Mouse (Mus musculus): ENCODE results near the gene Arl8b.

Gene Arl8b

DNA sequence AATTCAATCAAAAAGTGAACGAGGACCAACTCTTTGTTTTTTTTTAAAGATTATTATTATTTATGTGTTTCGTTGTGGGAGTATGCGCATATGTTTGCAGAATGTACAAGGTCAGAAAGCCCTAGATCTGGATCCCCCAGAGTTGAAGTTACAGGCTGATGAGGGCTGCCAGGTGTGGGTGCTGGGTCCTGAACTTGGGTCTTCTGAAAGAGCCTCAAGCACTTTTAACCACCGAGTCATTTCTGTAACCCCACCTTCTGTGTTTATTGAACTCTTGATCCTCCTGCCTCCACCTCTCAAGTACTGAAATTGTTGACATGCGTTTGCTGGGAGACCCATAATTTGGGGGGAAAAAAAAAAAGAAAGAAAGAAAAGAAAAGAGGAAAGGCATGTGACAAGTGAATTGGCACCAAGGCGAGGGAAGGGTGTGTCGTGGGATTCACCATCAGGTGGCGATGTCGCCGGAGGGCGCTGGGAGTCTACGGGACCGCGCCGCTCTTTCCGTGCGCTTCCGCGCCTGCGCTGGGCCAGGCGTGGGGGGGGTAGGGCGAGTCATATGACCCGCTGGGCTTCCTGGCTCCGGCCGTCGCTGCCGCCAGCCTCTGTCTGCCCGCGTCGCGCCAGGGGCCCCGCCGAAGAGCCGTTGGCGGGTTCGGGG lies at the start of gene Arl8b:
Gene Arl8b, plus strand, starts transcription at position 574 of the 658 bp plus-strand sequence.
- DNase-seq: peak; percentile 94

DNA sequence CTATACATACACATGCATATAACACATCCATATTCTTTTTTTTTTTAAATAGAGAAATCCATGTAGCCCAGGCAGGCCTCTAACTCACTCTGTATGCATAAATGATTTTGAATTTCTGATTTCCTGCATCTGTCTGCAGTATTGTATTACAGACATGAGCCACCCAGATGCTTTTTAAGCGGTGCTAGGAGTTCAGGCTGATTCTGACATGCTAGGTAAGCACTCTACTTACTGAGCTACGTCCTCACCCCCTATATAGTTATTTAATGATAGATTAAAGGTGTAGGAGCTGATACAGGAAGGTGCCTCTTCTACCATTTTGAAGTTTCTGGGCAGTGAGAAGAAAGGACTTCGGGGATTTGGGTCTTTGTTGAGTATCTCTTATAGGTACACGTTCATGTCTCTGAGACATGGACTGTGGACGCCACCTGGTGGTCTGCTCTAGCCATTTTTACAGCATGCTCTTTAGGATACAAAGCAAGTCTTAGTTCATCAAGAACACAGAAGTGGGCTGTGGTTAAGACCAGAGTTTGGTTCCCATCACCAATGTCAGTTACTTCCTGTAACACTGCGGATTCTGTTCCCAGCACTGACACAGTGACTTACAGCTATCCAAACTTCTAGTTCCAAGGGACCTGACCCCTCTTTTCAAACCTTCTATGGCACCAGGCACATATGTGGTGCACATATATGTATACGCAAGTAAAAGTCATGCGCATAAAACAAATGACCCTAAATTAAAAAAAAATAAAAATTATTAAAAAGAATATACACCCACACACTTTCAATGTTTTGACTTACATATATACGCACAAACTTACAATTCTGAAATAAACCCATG lies 46.8 kb upstream of the Arl8b start:
- DNase-seq: peak; percentile 46

DNA sequence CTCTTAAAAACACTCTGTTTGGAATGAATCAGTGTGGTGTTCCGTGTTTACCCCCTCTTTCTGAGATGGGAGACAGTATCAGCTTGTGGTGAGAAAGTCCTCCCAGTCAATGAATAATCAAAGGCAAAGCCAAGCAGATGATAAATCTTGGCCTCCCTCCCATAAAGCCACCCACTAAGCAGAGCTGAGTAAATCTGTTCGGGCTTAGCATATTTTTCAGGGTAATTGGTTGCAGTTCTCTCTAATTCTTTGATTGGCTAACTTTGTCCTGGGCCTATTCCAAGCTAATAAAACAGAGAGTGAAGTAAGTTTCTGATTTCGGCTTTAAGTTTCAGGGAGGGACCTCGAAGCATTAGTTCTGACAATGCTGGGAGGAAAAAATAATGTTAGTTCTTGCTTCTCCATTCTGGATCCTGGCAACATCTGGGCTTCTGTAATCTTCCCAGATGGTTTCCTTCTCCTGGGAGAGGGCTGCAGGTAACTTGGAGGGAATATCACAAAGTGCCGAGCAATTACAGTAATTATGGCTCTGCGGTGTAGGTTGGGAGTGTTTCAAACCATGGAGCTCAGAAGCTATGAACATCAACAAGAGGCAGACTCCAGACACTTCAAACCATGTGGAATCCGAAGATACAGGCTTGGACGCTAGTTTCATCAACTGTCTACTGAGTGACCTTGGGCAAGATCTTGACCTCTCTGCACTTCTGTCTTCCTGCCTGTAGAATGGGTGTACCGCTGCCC lies 44.3 kb upstream of the Arl8b start:
- no peak for DNase-seq

DNA sequence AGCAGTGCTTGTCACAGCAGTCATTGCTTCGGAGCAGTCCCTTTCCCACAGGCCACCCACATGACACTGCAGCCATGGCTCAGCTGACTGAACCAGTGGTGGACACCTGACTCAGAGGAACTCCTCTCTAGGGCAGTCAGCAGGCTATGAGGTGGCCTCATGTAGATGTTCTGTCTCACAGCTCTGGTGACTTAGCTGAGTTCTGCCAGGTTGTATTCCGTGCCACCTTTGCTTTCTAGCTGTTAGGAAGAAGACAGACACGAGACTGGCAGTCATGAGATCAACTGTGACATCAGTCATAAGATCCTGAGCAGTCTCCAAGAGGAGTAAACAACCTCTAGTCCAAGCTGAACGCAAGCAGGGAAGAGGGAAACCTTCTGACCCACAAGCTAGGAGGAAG lies 42.3 kb upstream of the Arl8b start:
- DNase-seq: no peak

DNA sequence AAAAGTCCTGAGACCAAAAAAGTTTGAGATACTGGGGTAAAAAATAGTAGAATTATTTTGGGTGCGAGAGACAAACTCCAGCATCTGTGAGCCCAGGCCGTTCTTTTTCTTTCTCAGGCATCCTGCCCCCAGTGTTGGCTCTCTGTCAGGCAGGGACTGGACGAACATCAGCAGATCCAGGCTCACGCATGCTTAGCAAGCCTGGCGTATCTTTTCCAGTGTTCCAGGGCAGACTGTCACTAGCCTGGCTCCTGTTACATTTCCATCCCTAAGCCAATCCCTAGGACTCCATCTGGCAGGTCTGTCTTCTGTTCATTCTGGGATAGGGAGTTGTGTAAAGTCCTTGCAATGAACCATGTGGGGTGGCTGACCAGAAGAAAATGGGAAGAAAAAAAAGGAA lies 39.2 kb upstream of the Arl8b start:
- no peak for DNase-seq

DNA sequence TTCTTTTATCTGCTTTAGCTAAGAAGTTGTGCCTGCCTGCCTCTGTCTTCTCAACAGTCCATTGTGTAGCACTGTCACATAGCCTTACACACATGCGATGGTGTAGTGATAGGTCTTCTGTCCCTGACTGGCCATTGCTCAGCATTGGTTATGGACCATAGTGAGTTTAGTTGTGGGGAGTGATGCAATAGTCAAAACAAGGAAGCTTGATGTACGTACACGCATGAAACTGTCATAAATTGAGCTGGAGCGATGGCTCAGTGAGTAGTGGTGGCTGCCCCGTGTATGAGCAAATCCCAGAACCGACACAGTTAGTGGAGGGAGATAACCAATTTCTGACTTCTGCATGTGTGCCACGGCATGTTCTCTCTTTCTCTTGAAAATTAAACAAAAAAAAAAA lies 31.6 kb upstream of the Arl8b start:
- DNase-seq: no peak

DNA sequence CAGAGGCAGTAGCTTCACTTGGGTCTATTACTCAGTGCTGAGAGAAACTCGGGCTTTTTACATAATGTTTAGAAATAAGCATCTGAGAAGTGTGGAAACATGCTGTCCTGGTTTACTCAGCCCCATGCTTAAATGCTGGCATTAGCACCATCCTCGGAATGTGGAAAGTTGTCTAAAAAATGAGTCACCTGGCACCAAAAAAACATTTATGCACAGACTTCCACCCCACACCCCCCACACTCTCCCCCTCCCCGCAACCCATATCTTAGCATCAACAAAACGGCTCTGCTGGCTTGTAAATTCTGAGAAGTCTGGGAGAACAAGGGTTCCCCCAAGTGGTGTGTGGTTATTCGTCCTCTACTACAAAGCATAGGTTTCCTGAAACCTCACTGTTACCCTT lies 30.5 kb upstream of the Arl8b start:
- DNase-seq: no peak

DNA sequence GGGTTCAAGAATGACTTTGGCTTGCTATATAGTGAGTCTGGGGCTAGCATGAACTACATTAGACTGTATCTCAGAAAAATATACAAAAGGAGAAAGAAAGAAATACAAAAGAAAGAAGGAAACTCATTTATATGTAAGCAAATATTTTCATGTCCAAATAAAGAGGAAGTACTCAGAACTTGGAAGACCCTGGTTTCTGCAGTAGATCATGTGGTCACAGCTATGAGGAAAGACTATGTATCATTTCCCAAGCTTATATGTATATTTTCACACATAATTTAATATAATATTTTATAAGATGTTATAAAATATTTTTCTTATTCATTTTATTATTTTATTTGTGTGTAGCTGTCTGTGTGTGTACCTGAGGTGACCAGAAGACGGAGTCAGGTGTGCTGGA lies 29.4 kb upstream of the Arl8b start:
- DNase-seq: no peak

DNA sequence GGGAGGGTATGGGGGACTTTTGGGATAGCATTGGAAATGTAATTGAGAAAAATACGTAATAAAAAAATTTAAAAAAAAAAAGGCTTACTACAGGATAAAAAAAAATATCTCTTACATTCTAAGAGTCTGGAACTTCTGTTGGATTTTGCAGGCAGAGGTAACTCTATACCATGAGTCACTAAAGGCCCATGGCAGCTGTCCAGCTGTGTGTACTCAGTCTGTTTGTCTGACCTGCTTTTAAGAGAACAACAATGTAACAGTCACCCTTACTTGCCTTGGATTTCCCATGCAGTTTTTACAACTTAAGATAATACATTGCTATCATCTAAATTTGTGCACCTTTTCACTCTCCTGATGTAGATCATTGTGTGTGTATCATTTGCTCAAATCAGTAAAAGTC lies 28.5 kb upstream of the Arl8b start:
- DNase-seq: no peak

DNA sequence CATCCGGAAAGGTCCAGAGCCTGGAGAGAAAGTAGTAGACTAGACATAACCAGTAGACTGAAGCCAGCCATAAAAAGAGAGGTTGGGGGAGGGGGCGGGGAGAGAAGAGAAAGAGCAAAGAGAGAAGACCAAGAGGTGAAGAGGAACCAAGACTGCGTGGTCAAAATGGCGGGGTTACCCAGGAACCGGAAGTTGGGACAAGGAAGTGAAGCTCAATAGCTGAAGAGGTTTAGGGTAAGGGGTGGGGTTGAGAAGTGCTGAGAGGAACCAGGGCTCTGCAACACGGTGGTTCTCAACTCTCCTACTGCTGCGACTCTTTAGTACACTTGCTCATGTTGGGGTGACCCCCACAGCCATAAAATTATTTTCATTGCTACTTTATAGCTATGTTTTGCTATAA lies 27.0 kb upstream of the Arl8b start:
- no peak for DNase-seq

DNA sequence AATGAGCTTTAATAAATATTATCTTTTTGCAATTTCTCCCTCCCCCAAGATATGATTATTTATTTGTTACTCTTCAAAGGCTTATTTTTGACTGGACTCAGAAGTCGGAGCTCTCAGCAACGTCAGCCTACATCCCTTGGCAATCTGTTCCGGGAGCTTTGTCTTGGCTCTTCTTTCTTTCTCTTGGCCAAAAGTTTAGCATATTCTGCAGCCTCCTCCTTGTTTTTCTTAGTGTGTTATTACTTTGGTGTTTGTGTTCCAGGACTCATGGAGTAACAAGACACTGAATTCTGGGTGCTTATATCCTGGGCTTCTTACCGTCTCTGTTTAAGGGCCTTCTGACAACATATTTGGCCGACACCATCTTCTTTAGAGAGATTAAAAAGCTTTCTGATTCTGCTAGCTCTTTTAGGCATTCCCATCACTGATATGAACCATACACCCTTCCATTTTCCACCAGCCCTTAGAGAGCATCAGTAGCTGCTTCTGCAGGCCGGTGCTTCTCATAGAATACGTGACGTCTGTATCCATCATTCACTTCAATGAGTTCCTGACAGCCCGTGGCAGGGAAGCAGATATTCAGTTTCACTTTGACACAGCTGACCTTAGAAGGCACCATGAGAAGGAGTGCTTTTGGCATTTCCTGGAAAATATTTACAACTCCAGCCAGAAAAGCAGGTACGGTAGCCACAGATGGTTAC lies 23.8 kb upstream of the Arl8b start:
- no peak for DNase-seq

DNA sequence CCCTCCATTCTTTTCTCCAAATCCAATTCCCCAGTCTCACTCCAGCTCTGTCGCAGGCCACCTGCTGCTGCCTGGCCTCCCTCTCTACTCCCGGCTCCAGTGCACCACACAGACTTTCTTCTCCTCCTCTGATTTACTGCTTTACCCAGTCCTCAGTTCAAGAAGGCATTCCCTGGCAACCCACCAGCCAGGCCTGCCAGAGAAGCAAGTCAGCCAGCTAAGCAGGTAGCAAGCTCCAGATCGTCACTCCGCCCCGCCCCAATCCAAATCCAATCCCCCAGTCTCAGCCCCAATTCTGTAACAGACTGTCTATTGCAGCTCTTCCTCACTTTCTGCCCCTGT lies 23.2 kb upstream of the Arl8b start:
- DNase-seq: peak; percentile 48

DNA sequence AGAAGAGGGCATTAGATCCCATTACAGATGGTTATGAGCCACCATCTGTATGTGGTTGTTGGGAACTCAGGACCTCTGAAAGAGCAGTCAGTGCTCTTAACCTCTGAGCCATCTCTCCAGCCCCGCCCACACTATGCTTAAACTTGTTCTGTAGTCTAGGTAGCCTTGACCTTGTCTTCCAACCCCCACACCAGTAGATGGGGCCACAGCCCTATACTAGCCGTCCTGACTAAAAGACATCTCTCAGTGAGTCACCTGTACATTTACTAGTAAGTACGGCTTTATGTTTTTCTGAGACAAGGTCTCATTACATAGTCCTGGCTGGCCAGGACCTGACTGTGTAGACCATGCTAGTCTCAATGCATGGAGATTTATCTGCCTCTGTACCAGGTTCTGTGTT lies 12.0 kb upstream of the Arl8b start:
- no peak for DNase-seq

DNA sequence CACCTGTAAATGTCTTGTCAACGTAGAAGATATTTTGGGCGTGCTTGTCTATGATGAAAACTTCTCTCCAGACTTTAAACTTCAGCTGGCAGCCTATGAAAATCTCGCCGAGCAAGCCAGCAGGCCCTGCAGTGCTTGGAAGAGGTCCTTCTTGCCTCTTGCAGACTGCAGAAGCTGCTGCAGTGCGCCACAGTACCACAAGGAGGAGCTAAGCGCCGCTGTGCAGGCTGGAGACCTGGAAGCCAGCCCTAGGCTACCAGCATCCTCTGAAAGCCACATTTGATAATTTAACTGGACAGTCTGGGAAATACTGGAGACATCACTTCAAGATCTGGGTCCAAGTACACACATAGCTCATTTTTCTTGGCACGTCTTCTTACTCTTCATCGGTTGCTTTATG lies 10.0 kb upstream of the Arl8b start:
- peak; percentile 70 for DNase-seq

DNA sequence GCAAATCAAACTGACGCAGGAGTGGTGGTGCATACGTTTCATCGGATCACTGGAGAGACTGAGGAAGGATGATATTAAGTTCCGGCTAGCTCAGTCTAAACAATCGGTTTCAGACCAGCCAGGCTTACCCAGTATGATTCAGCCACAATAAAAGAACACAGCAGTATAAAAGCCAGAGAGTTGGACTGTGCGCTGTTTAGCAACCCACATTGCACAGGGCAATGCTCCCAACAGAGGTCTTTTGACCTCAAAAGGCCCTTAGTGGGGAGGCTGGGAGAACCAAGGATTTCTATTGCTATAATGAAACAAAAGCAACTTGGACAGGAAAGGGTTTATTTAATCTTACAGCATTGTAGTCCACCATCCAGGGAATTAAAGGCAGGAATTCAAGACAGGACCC lies 9.4 kb upstream of the Arl8b start:
- DNase-seq: no peak

DNA sequence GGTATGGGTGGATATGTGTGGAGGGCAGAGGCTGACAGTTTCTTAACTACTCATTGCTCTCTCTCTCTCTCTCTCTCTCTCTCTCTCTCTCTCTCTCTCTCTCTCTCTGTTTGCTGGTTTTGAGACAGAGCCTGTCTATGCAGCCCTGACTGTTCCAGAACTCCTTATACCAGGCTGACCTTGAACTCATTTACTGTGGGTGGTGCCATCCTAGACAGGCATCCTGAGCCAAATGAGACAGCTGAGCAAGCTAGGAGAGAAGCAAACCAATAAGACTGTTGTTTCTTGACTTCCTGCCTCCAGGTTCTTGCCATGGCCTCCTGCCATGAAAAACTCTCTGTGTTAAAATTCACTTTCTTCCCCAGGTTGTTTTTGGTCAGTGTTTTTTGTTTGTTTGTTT lies 6.6 kb upstream of the Arl8b start:
- DNase-seq: no peak

DNA sequence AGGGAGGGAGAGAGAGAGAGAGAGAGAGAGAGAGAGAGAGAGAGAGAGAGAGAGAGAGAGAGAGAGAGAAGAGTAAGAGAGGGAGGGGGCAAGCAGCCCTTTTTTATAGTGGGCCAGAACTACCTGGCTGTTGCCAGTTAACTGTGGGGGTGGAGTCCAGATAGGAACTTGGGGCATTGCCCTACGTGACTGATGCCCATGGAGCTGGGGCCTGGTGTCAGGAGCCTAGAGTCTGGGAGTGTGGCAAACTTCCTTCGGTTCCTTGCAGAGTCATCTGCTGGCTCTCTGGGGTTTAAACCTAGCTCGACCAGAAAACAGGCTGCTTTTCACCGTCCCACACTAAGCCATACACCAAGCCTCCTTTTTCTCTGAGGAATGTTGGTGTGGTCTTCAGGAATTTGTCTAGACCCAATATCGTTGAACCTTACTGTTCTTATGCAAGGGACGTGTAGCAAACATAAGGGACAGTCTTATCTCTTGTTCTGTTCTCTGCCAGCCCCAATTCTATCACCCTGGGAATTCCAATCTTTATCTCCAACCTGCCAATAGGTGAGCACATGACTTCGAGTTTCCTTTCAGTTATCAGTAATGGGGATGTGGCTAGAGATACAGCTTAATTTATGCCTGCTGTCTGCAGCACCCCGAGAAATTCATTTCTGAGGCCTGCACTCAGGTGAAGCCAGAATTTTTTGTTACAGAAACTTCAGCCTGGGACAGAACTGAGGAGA lies 5.2 kb upstream of the Arl8b start:
- DNase-seq: no peak

DNA sequence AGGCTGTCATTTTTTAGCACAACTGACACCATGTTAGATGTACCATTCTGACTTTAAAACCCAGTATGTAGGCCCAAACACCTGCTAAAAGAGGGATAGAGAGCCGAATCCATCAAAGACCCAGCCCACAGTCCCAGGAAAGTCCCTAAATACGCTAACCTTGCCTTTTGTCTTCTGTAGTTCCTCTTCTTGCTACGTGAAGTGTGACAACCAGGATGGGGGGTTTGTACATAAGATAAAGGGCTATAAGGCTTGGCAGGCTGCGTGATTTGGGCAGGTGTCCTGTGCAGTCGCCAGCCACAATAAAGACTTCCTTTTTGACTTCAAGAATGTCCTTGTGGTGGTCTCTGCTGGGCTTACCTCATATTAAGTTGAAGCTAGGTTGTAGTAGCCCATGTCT lies 4.5 kb upstream of the Arl8b start:
- DNase-seq: no peak

DNA sequence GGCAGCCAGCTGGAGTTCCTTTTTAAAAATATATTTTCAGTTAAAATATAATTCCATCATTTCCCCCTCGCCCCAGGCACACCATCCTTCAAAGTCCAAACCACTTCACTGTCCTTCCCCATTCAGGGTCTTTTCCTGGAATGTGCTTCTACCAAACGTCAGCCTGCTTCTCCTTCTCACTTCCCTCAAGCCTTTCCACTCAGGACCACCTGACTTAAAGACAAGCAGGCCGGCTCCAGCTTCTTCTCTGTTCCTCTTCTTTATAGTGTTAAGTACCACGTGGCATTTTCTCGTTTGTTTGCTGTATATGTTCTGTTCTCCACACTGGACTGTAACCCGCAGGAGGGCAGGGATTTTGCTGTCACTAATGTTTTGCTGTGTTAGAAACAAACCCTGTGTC lies 1.0 kb upstream of the Arl8b start:
- no peak for DNase-seq

DNA sequence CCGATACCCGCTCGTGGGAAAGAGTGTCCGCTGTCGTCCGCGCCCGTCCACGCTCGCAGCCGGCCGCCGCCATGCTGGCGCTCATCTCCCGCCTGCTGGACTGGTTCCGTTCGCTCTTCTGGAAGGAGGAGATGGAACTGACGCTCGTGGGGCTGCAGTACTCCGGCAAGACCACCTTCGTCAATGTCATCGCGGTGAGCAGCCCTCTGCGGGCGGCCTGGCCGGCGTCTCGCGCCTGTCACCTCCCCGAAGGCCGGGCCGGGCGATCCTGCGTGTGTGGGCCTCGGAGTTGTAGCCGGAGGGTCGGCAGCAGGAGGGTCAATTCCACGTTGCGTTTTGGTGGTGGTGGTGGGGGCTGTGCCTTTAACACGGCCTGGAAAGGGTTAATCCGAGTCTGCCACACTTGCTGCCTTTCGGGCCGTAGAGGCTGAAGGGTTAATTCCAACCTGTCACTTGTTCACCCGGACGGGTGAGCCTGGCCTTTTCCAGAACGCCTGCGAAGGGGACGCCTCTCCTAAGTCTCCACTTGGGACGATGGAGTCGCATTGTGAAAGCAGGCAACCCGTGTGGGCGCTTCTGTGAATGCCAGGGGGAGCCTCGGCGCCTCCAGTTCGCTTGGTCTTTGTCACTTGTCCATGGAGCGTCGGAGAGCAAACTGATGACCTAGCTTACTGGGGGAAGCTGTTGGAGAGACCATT lies 434 bp downstream of the Arl8b start:
- no peak for DNase-seq

DNA sequence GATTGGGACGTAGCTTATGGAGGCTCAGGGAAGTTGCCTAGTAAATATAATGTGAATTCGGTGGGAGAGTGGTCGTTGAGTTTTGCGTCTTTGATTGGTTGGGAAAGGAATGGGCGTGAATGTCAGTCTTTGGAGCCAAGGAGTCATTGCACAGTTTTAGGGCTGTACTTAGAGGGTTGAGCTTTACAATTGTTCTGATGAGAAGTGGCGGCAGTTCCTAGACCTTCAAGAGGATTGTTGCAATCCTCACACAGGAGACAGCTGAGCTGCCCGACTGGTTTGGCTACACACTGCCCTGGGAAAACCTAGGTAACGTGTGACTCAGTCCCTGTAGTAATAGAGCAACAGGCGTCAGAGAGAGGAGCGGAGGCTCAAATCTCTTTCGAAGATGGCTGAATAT lies 1.2 kb downstream of the Arl8b start:
- no peak for DNase-seq

DNA sequence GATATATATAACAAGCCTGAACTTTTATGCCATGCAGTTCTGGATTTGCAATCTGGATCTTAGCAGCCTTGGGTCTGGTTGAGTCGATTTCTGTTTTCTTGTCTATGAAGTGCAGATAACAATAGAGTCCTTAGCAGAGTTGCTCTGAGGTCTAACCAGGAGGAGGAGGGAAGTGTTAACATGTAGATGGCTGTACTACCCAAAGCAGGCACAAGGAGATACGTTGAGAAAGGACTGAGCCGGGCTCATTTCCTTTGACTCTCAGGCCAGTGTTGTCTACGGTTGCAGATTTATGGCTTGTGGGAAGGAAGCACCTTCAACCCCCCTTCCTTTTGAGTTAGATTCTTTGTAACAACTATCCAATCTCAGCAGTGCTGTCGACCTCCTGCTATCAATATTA lies 1.9 kb downstream of the Arl8b start:
- DNase-seq: no peak

Data from cerebellum, adult 11-12 months (tissue).